Mouse (Mus musculus) left cerebral cortex, adult 11 months (tissue): ENCODE results near the gene Trpv5.

Source experiments
- DNase-seq: peaks from one replicate; pipeline ENCODE4 v3.0.0; 2022; ENCODE audit warnings: low spot score

Gene Trpv5

GRCm38 (mm10) chr6:41680669-41681068 lies at the start of gene Trpv5:
Gene Trpv5, minus strand, starts transcription at chr6:41680769.
- no peak for DNase-seq

- DNase-seq: no peak
Observed at GRCm38 (mm10) chr6:41727989-41728609, 47.5 kb upstream of the Trpv5 start.

- DNase-seq: no peak
Observed at GRCm38 (mm10) chr6:41721430-41721829, 40.9 kb upstream of the Trpv5 start.

GRCm38 (mm10) chr6:41710281-41710680 lies 29.7 kb upstream of the Trpv5 start:
- DNase-seq: no peak

GRCm38 (mm10) chr6:41706275-41706674 lies 25.7 kb upstream of the Trpv5 start:
- no peak for DNase-seq

- DNase-seq: no peak
Observed at GRCm38 (mm10) chr6:41704123-41704522, 23.6 kb upstream of the Trpv5 start, which contains the start of gene Kel. Gene Kel, minus strand, starts transcription at chr6:41704339.

- no peak for DNase-seq
Observed at GRCm38 (mm10) chr6:41702928-41703327, 22.4 kb upstream of the Trpv5 start.

GRCm38 (mm10) chr6:41701245-41701644 lies 20.7 kb upstream of the Trpv5 start:
- no peak for DNase-seq

GRCm38 (mm10) chr6:41694407-41694806 lies 13.8 kb upstream of the Trpv5 start:
- DNase-seq: no peak

GRCm38 (mm10) chr6:41692200-41692599 lies 11.6 kb upstream of the Trpv5 start:
- DNase-seq: no peak

- no peak for DNase-seq
Observed at GRCm38 (mm10) chr6:41685596-41685995, 5.0 kb upstream of the Trpv5 start.

- no peak for DNase-seq
Observed at GRCm38 (mm10) chr6:41684911-41685310, 4.3 kb upstream of the Trpv5 start.

- DNase-seq: no peak
Observed at GRCm38 (mm10) chr6:41684131-41684530, 3.6 kb upstream of the Trpv5 start, which contains the start of gene Llcfc1. Gene Llcfc1, plus strand, starts transcription at chr6:41684431.

- DNase-seq: no peak
Observed at GRCm38 (mm10) chr6:41681656-41682055, 1.1 kb upstream of the Trpv5 start.

- no peak for DNase-seq
Observed at GRCm38 (mm10) chr6:41676530-41676929, 4.0 kb downstream of the Trpv5 start.

- no peak for DNase-seq
Observed at GRCm38 (mm10) chr6:41662320-41662719, 18.2 kb downstream of the Trpv5 start.

- DNase-seq: no peak
Observed at GRCm38 (mm10) chr6:41658487-41658886, 22.1 kb downstream of the Trpv5 start.

- DNase-seq: no peak
Observed at GRCm38 (mm10) chr6:41654648-41655047, 25.9 kb downstream of the Trpv5 start.

GRCm38 (mm10) chr6:41653173-41653572 lies 27.4 kb downstream of the Trpv5 start:
- no peak for DNase-seq

- DNase-seq: no peak
Observed at GRCm38 (mm10) chr6:41646672-41647071, 33.9 kb downstream of the Trpv5 start.

- DNase-seq: no peak
Observed at GRCm38 (mm10) chr6:41646220-41646619, 34.3 kb downstream of the Trpv5 start.

- DNase-seq: no peak
Observed at GRCm38 (mm10) chr6:41643227-41643626, 37.3 kb downstream of the Trpv5 start.

- no peak for DNase-seq
Observed at GRCm38 (mm10) chr6:41642765-41643164, 37.8 kb downstream of the Trpv5 start.

- no peak for DNase-seq
Observed at GRCm38 (mm10) chr6:41641173-41641866, 39.2 kb downstream of the Trpv5 start.
